Mouse (Mus musculus): Measurements from ENCODE around the gene Chn2.

Gene Chn2

GRCm38 (mm10) chr6:54251401-54252191 lies 212.2 kb downstream of the Chn2 start:
- DNase-seq = peak; percentile 47

GRCm38 (mm10) chr6:54253206-54253605 lies 213.9 kb downstream of the Chn2 start:
- peak; percentile 37 for DNase-seq

- DNase-seq = no peak
These were observed 214.5 kb downstream of the Chn2 start for GRCm38 (mm10) chr6:54253881-54254280.

GRCm38 (mm10) chr6:54254759-54255158 lies 215.4 kb downstream of the Chn2 start:
- peak; percentile 24 for DNase-seq

GRCm38 (mm10) chr6:54255321-54255720 lies 216.0 kb downstream of the Chn2 start:
- DNase-seq = no peak

- no peak for DNase-seq
These were observed 217.0 kb downstream of the Chn2 start for GRCm38 (mm10) chr6:54256397-54256796.

- DNase-seq = no peak
These were observed 218.2 kb downstream of the Chn2 start for GRCm38 (mm10) chr6:54257552-54257951.

- no peak for DNase-seq
These were observed 219.1 kb downstream of the Chn2 start for GRCm38 (mm10) chr6:54258462-54258861.

GRCm38 (mm10) chr6:54262732-54263131 lies 223.4 kb downstream of the Chn2 start:
- DNase-seq = no peak

GRCm38 (mm10) chr6:54263890-54264289 lies 224.5 kb downstream of the Chn2 start:
- DNase-seq = no peak

GRCm38 (mm10) chr6:54264537-54264936 lies 225.2 kb downstream of the Chn2 start:
- no peak for DNase-seq

- DNase-seq = no peak
These were observed 226.0 kb downstream of the Chn2 start for GRCm38 (mm10) chr6:54265384-54265783.

GRCm38 (mm10) chr6:54272556-54273378 lies 233.4 kb downstream of the Chn2 start:
- peak; percentile 59 for DNase-seq

- DNase-seq = no peak
These were observed 234.0 kb downstream of the Chn2 start for GRCm38 (mm10) chr6:54273379-54273730.

- no peak for DNase-seq
These were observed 237.9 kb downstream of the Chn2 start for GRCm38 (mm10) chr6:54277234-54277633.

GRCm38 (mm10) chr6:54277828-54278227 lies 238.5 kb downstream of the Chn2 start:
- no peak for DNase-seq

GRCm38 (mm10) chr6:54278613-54279012 lies 239.3 kb downstream of the Chn2 start:
- DNase-seq = no peak

GRCm38 (mm10) chr6:54279391-54279790 lies 240.0 kb downstream of the Chn2 start:
- DNase-seq = no peak

GRCm38 (mm10) chr6:54280248-54280647 lies 240.9 kb downstream of the Chn2 start:
- DNase-seq = no peak

- no peak for DNase-seq
These were observed 243.9 kb downstream of the Chn2 start for GRCm38 (mm10) chr6:54283299-54283698.

- no peak for DNase-seq
These were observed 244.9 kb downstream of the Chn2 start for GRCm38 (mm10) chr6:54284167-54284711.

- DNase-seq = no peak
These were observed 247.5 kb downstream of the Chn2 start for GRCm38 (mm10) chr6:54286813-54287212.

- no peak for DNase-seq
These were observed 250.6 kb downstream of the Chn2 start for GRCm38 (mm10) chr6:54289774-54290500.

All from lung, postnatal 10 days (tissue).